Mouse (Mus musculus): ENCODE measurements around the gene Slc35e3. TPM values are rescaled to one million over a fixed set of nuclear protein-coding genes. Genes with fewer than 3 reads are reported as not detected.

The Slc35e3 gene
- total RNA-seq (2023), result 10 to 100 TPM in 1 of 2 experiments, 1 to 10 TPM in 1; 8.4 to 10.6 TPM

DNA sequence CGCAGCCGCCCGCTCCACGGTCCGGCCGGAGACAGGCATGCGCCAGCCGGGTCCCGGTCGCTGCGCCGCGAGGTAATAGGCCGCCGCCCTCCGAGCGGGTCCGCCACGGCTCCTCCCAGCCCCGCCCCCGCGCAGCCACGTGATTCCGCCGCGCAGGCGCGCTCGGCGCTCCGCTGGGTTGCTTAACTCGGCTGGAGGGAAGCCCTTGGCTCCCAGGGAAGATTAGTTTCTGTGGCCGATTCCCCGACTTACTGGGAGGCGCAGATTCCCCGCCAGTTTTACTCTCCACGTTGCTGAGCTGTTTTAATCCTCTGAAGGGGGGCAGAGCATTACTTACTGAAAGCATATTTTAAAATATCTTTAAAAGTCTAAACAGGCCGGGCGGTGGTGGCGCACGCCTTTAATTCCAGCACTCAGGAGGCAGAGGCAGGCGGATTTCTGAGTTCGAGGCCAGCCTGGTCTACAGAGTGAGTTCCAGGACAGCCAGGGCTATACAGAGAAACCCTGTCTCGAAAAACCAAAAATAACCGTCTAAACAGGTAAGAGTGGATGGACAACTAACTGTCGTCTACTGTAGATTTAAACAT lies at the start of gene Slc35e3:
Slc35e3 (minus strand) TSS at position 69 of the 587 bp plus-strand sequence.

DNA sequence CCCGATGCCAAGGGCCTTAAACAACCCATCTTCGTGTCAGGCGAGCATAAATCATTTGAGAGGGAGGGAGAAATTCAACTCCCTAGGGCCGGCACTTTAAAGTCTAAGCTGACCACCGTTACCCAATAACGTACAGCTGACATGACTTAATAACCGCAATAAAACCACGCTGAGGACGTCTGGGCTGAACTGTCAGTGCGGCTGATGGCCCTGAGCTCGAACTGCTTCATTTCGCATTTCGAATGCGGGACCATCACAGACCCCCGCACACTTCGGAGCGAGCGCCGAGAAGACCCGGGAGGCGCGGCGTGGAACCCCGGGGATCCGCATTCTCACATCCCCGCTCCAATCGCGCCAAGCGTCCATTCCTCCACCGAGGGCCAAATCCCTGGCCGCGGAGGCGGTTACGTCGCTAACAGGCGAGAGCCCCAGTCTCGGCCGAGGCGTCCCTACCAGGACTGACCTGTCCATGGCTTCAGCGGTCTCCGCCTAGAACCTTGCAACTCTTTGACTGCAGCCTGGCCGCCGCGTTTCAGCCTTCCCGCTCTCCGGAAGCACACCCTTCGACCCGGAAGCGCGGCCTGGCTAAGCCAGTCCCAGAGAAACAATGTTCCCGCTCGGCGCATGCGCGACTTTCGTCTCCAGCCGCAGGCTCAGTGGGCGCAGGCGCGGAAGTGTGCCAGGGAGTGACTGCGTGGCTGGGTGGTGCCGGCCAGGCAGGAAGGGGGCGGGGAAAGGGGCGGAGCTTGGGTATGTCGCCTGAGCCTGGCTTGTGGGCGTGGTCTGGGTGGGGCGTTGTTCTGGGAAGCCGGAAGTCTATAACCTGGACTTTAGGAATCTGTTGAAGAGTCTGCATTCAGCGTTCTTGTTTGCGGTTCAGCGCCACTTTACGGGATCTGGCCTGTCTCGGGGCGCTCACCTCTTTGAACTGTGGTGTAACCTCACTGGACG lies 46.3 kb upstream of the Slc35e3 start, which contains the start of gene Nup107:
Nup107 (minus strand) TSS at position 565 of the 951 bp plus-strand sequence.

GRCm38 (mm10) chr10:117710604-117711141 lies 35.5 kb downstream of the Slc35e3 start, which contains the start of gene Mdm2:
Gene Mdm2, minus strand, starts transcription at chr10:117710758.

Other genes with a start within 250 kb of the Slc35e3 start
- gene Cpm, start 116.9 kb downstream of the Slc35e3 start, total RNA-seq (2023), result 10 to 100 TPM; 10.2 to 11.5 TPM
- gene Mdm2, start 35.6 kb downstream of the Slc35e3 start, total RNA-seq (2023), result 100 to 1,000 TPM; 153 to 168 TPM
- gene Nup107, start 46.3 kb upstream of the Slc35e3 start, total RNA-seq (2023), result 10 to 100 TPM; 32.9 to 33.5 TPM
- 100 to 1,000 TPM; 341 to 355 TPM for gene Rap1b, start 99.7 kb upstream of the Slc35e3 start, total RNA-seq (2023)

Data from T-cell, adult 66 days (primary cell).